Mouse (Mus musculus) embryonic facial prominence, embryonic 11.5 days (tissue): ENCODE measurements around the gene Mars2. TPM values are rescaled to one million over a fixed set of nuclear protein-coding genes. Genes with fewer than 3 reads are reported as not detected.

ENCODE experiments used
- ATAC-seq: fragments of 200-750 bp; cut with Nextera tagmentation; replicated peaks from 2 replicates; pipeline ENCODE4 v1.8.0; 2017; ENCODE audit warnings: low read depth; ENCODE audit not compliant: insufficient number of reproducible peaks, low FRiP score, low TSS enrichment
- DNase-seq: peaks from one replicate; pipeline ENCODE4 v3.0.0-alpha.2; 2015; ENCODE audit warnings: low spot score
- H3K27ac ChIP-seq: fragments of 300-500 bp; sonication (generic); replicated peaks from 2 replicates; pipeline ENCODE4 v1.5.1; 2014; ENCODE audit warnings: mild to moderate bottlenecking, low read depth, low read length, control low read depth
- H3K27me3 ChIP-seq: fragments of 300-500 bp; sonication (generic); 2 replicates; pipeline ENCODE4 v1.6.1; 2014; ENCODE audit warnings: mild to moderate bottlenecking, low read length, moderate library complexity, mixed read lengths; ENCODE audit not compliant: control insufficient read depth, insufficient read depth
- H3K36me3 ChIP-seq: fragments of 300-500 bp; sonication (generic); replicated peaks from 2 replicates; pipeline ENCODE4 v1.6.1; 2014; ENCODE audit warnings: low read depth, mild to moderate bottlenecking, low read length, moderate library complexity, mixed read lengths; ENCODE audit not compliant: control insufficient read depth, insufficient read depth
- H3K4me1 ChIP-seq: fragments of 300-500 bp; sonication (generic); 2 replicates; pipeline ENCODE4 v1.6.1; 2014; ENCODE audit warnings: low read length, mixed read lengths; ENCODE audit not compliant: control insufficient read depth, insufficient read depth
- H3K4me2 ChIP-seq: fragments of 300-500 bp; sonication (generic); 2 replicates; pipeline ENCODE4 v1.6.1; 2014; ENCODE audit warnings: low read depth, mild to moderate bottlenecking, control low read depth, low read length, moderate library complexity
- H3K4me3 ChIP-seq: fragments of 300-500 bp; sonication (generic); 2 replicates; pipeline ENCODE4 v1.5.1; 2014; ENCODE audit warnings: low read depth, low read length, control low read depth
- H3K9ac ChIP-seq: fragments of 300-500 bp; sonication (generic); replicated peaks from 2 replicates; pipeline ENCODE4 v1.6.1; 2014; ENCODE audit warnings: mild to moderate bottlenecking, control low read depth, low read length
- H3K9me3 ChIP-seq: fragments of 300-500 bp; sonication (generic); replicated peaks from 2 replicates; pipeline ENCODE4 v1.6.1; 2016; ENCODE audit warnings: mild to moderate bottlenecking, low read length, inconsistent platforms, mixed read lengths; ENCODE audit not compliant: control insufficient read depth
- WGBS: fragments of 180-500 bp; shearing (Covaris S2); extraction: QIAGEN DNeasy Blood & Tissue Kit; methylation state at CpG from one replicate; pipeline ENCODE4 v1.1.7; 2014; 5-methylcytosine and 5-hydroxymethylcytosine counted together
- polyA plus RNA-seq: library from polyadenylated mRNA; unstranded; fragments of >200 nt; fragmentation: Nextera tagmentation; extraction: Ambion mirVana; gene quantifications from 2 replicates; pipeline ENCODE4 v1.2.1, GENCODE M21; 2014

The Mars2 gene
- 2.4 and 2.8 TPM in 2 replicates for polyA plus RNA-seq

DNA sequence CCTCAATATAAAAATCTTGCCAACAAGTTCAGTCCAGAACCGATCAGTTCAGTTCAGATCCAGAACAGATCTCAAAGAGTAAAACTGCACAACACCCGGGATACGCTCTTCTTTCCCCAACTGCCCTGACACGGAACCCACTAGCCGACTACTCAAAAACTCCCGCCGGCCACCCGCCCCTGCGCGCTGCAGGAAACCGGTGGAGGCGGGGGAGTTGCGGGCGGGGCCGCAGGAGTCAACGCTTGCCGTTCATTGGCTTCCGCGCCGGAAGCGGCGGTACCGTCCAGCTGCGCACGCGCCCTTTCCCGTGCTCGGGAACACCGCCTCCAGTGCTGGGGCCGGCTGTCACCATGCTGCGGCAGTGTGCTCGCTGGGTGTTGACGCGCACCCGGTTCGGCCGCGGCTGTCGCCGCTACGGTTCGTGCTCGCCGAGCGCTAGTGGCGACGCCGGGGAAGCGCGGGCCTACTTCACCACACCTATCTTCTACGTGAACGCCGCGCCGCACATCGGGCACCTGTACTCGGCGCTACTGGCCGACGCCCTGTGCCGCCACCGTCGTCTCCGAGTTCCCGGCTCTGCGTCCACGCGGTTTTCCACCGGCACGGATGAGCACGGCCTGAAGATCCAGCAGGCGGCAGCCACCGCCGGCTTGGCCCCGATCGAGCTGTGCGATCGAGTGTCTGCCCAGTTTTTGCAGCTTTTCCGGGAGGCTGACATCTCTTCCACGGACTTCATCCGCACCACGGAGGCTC, at the start of gene Mars2:
Gene Mars2, plus strand, starts transcription at position 288 of the 753 bp plus-strand sequence.
- Histone ChIP-seq H3K27ac (peak within 1 kb of the TSS; percentile 35; the same call in 1 of the 2 replicates), H3K4me2 (peak within 1 kb of the TSS; percentile 94), H3K36me3 (no peaks in the 10 kb centered on the region), H3K9me3 (no peaks in the 10 kb centered on the region), H3K9ac (peak within 1 kb of the TSS; percentile 74), H3K27me3 (no peaks in the 10 kb centered on the region), H3K4me3 (peak within 1 kb of the TSS; percentile 78), H3K4me1 (no peaks in the 10 kb centered on the region)
- DNase-seq (peak; percentile 97), ATAC-seq (peak; percentile 97)
- WGBS = under 1% methylated on average over 82 of the region's 82 CpGs

DNA sequence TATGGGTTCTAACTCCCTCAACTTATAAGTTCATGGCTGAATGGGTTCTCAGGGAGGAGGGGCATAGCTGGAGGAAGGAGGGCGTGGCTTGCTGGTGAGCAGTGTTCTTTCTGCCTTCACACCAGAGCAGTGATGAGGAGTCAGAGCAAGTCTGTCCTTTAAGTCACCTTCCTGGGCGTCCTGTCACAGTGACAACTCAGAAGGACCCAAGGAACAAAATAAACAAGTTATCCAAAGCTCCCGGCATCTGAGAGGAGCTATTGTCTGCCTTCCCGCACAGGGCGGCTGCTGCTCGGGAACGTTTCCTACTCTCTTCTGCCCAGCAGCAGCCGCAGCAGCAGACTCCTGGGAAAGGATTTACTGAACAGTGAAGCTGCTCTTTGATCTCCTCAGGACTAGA, 45.0 kb upstream of the Mars2 start:
- Histone ChIP-seq H3K27ac (peak overlapping the region; percentile 49; the same call in 1 of the 2 replicates), H3K4me2 (peak overlapping the region; percentile 32), H3K9me3 (no peaks in the 10 kb centered on the region), H3K4me3 (peak overlapping the region; percentile 20; the same call in 1 of the 2 replicates), H3K27me3 (no peaks in the 10 kb centered on the region), H3K4me1 (no peaks in the 10 kb centered on the region), H3K9ac (peak overlapping the region; percentile 20; the same call in 1 of the 2 replicates), H3K36me3 (no peaks in the 10 kb centered on the region)
- peak; percentile 19; the same call in 1 of the 2 replicates for ATAC-seq
- no peak for DNase-seq
- 12% methylated on average over 8 of the region's 8 CpGs for WGBS

DNA sequence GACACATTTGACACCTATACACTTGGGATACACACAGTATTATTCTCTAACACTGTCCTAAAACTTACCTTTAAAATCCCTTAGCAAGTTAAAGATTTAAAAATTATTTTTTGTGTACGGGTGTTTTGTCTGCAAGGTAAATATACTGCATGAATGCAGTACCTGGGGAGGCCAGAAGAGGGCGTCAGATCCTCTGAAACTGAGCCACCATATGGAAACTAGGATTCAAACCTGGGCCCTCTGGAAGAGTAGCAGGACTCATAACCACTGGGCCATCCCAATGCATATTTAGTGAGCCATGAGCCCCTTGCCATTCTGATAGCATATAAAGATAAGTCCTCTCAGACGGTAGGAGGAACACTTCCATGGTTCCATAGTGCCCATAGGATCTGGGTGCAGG, 44.2 kb upstream of the Mars2 start:
- H3K27me3 ChIP-seq = no peaks in the 10 kb centered on the region
- no peak overlapping the region for H3K9ac ChIP-seq
- DNase-seq (no peak), ATAC-seq (no peak)
- 53% methylated on average over 3 of the region's 3 CpGs for WGBS
- H3K4me1 ChIP-seq = no peaks in the 10 kb centered on the region
- no peak overlapping the region for H3K4me2 ChIP-seq
- peak overlapping the region; percentile 57 for H3K27ac ChIP-seq
- no peaks in the 10 kb centered on the region for H3K36me3 ChIP-seq
- no peak overlapping the region for H3K4me3 ChIP-seq
- H3K9me3 ChIP-seq = no peaks in the 10 kb centered on the region

DNA sequence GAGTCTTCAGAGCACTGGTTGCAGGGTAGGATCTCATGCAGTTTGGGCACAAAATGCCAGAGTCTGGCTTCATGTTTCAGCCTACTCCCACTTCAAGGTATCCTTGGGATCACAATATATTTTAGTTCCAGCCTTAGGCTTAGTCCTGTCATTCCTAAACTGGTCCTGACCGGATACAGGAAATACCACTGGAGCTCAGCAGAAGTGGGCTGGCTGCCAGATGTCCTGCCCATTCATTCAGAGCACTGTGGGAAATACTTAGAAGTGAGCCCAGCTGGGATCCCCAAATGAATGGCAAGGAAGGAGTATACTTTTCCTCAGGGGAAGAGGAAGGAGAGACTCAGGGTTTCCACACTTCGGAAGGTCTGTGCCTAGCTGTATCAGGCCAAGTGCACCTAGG, 43.7 kb upstream of the Mars2 start:
- DNase-seq (peak; percentile 79), ATAC-seq (peak; percentile 78)
- Histone ChIP-seq H3K27me3 (no peaks in the 10 kb centered on the region), H3K4me2 (no peak overlapping the region), H3K27ac (peak overlapping the region; percentile 57), H3K36me3 (no peaks in the 10 kb centered on the region), H3K9ac (no peak overlapping the region), H3K4me1 (no peaks in the 10 kb centered on the region), H3K9me3 (no peaks in the 10 kb centered on the region), H3K4me3 (no peak overlapping the region)
- WGBS = 19% methylated on average over 2 of the region's 2 CpGs

DNA sequence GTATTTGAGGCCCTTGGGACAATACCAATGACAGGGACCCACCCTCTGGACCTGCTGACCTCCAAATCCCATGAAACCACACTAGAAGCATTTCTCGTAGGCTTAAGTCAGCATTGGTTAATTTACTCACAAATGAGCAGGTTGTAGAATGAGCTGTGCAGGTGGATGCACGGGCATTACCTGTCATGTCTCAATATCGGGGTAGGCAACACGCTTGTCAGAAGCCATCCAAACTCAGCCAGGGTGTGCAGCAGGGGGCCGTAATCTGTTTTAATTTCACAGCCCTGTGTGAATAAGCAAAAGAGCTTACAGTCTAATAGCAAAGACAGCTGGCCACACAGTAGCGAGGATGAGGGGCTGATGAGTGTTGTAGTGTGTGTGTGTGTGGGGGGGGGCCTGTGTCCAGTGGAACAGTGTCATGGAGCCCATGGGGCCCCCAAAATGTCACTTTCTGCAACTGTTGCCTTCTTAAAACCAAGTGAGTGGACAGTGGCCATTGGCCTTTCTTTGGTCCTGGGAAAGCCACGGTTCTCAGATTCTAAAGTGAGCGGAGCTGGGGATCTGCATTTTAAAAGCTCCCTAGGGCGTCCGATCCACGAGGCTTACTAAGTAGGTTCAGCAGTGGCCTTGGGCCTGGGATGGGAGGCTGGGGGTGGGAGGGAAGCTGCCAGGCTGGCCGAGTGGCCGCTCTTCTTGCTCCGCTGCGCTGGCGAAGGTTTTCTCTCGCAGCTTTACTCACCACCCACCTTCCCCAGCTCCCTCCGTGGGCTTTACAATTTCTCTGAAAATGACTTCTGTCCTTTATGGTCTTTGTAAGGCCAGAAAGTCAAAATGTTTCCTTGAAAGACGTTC, 42.7 kb upstream of the Mars2 start:
- ATAC-seq (no peak), DNase-seq (no peak)
- Histone ChIP-seq H3K9ac (no peak overlapping the region), H3K27me3 (no peaks in the 10 kb centered on the region), H3K4me3 (no peak overlapping the region), H3K9me3 (no peaks in the 10 kb centered on the region), H3K4me2 (no peak overlapping the region), H3K27ac (no peak overlapping the region), H3K4me1 (no peaks in the 10 kb centered on the region), H3K36me3 (no peaks in the 10 kb centered on the region)
- 38% methylated on average over 19 of the region's 19 CpGs for WGBS

DNA sequence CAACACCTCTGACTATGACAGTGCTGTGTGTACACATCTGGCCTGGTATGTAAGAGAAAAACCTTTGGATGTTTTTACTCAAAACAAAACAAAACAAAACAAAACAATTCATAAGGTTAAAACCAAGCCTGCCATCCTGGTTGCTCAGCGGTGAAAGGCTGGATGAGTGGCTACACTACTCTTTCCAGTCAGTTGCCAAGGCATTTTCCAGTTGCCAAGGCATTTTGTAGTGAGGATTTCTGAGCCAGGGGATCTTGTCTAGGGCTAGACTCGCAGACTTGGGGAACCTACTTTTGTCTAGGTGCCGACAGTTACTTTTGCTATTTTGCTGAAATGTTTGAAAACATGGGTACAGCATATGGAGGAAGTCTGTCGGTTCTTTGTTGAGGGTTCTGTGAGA, 42.0 kb upstream of the Mars2 start:
- Histone ChIP-seq H3K4me1 (no peaks in the 10 kb centered on the region), H3K36me3 (no peaks in the 10 kb centered on the region), H3K9ac (no peak overlapping the region), H3K27me3 (no peaks in the 10 kb centered on the region), H3K9me3 (no peaks in the 10 kb centered on the region), H3K4me2 (no peak overlapping the region), H3K4me3 (no peak overlapping the region), H3K27ac (no peak overlapping the region)
- WGBS = 61% methylated on average over 4 of the region's 4 CpGs
- ATAC-seq (no peak), DNase-seq (no peak)

DNA sequence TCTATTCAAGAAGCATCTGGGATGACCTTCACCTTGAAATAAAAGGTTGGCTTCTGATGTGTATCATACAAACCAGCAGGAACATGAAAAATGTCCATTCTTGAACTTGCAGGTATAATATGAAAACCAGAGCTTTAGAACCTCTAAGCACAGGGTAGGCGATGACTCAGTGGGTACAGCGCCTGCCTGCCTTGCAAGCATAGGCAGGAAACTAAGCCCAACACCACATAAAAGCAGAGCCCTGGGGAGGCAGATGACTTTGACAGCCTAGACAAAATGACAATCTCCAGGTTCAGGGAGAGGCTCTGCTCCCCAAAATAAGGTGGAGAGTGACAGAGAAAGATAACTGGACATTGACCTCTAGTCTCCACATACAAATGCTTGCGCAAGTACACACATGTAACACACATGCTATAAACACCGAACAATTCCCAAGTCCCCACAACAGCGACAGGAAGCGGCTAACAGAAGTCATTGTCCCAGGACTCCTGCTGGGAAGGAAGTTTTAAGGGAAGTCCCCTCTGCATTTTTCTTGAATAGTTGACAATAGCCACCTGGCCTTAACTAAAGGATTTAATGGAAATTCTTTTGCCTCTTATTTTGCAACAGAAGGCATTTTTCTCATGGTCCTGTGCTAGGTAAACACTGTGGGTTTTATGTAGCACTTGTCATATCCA, 40.5 kb upstream of the Mars2 start:
- no peak overlapping the region for H3K4me3 ChIP-seq
- no peak overlapping the region for H3K4me2 ChIP-seq
- H3K36me3 ChIP-seq = no peaks in the 10 kb centered on the region
- ATAC-seq (no peak), DNase-seq (no peak)
- WGBS = 47% methylated on average over 6 of the region's 6 CpGs
- no peaks in the 10 kb centered on the region for H3K27me3 ChIP-seq
- no peaks in the 10 kb centered on the region for H3K4me1 ChIP-seq
- H3K9ac ChIP-seq = no peak overlapping the region
- no peak overlapping the region for H3K27ac ChIP-seq
- H3K9me3 ChIP-seq = no peaks in the 10 kb centered on the region
